Mouse (Mus musculus): ENCODE results near the gene Nsfl1c.
"Not testable (repeated sequence)": the region's sequence is repeated elsewhere in the genome, so short reads cannot be mapped to it uniquely, and the experiment has no call there.

Gene Nsfl1c

GRCm38 (mm10) chr2:151494035-151494803, at the start of gene Nsfl1c:
Gene Nsfl1c (plus strand): TSS chr2:151494182.
- peak; percentile 96 for DNase-seq (ENCODE audit: low spot score)

DNA sequence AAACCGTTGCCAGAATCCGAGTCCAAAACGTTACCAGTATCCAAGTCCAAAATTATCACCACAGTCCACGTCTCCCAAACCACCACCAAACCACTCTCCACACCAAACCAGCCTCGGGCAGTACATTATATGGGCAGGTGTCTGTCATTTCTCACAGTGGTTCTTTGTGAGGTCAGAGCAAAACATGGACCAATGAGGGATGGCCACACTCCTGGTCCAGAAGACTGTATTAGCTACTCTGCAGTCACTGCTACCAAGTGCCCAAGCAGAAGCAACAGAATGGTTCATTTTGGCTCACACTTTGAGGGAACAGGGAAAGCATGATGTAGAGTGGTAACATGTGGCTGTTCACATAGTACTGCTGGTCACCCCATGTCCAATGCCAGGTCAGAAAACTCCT, 17.9 kb upstream of the Nsfl1c start, which contains the start of gene 4921509C19Rik:
Gene 4921509C19Rik (minus strand): TSS at position 101 of the 400 bp plus-strand sequence.
- DNase-seq (ENCODE audit: low spot score): not testable (repeated sequence)

- no peak for DNase-seq (ENCODE audit: low spot score)
These were observed 7.5 kb upstream of the Nsfl1c start for GRCm38 (mm10) chr2:151486496-151486895.

GRCm38 (mm10) chr2:151498358-151498757, 4.4 kb downstream of the Nsfl1c start:
- no peak for DNase-seq (ENCODE audit: low spot score)

GRCm38 (mm10) chr2:151500442-151501007, 6.5 kb downstream of the Nsfl1c start:
- no peak for DNase-seq (ENCODE audit: low spot score)

DNA sequence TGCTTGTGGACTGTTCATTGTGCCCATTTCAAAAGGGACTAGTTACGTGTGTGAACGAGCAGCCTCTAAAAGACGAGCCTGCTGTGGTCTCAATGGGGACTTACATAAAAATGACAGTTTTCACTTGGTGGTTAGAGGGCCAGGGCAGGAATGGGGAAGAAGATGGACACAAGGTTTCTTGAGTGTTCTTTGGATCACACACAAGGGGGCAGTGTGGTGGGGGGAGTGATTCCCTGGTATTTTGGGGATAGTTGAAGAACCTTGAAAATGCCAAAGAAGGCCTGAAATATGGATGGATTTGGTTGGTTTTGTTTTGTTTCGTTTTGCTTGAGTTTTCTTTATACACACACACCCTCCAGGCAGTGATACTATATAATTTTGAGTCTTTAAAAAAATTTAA, 10.2 kb downstream of the Nsfl1c start:
- no peak for DNase-seq (ENCODE audit: low spot score)

GRCm38 (mm10) chr2:151512199-151512598, 18.2 kb downstream of the Nsfl1c start:
- DNase-seq (ENCODE audit: low spot score): peak; percentile 62

GRCm38 (mm10) chr2:151513525-151514285, 19.7 kb downstream of the Nsfl1c start:
- no peak for DNase-seq (ENCODE audit: low spot score)

GRCm38 (mm10) chr2:151519000-151519399, 25.0 kb downstream of the Nsfl1c start:
- no peak for DNase-seq (ENCODE audit: low spot score)

DNA sequence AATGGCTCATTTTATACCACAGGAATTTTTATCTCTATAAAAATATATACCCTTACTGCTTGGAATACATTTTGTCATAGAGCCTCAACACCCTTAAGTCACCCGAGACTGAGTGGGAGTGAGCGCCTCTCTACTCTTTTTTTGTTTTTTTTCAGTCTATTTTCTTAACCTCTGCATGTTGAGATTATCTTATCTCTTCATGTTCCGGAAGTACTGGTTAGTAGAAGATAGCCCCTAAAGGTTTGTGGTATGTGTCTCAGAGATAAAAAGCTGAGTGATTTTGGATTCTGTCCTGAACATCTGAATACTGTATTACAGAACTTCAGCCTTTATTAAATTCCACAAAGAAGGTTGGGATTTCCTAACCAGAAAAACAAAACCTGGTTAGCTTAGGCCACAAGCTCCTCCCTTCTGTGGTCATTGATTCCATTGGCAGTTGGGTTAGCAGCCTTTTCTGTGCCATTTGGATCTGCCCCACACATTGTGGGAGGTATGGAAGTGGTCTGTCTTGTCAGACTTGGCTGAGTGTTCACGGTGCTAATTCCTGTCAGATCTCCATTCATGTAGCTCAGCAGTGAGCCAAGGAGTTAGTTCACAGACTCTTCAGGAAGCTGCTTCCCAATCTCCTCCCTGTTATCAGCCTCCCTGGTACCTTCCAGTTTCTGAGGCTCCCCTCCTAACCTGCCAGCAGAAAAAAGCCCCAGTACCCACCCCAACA, 30.5 kb downstream of the Nsfl1c start:
- no peak for DNase-seq (ENCODE audit: low spot score)

- DNase-seq (ENCODE audit: low spot score): no peak
These were observed 31.5 kb downstream of the Nsfl1c start for GRCm38 (mm10) chr2:151525520-151525919.

GRCm38 (mm10) chr2:151528066-151528465, 34.1 kb downstream of the Nsfl1c start:
- no peak for DNase-seq (ENCODE audit: low spot score)

GRCm38 (mm10) chr2:151529169-151529568, 35.2 kb downstream of the Nsfl1c start:
- no peak for DNase-seq (ENCODE audit: low spot score)

DNA sequence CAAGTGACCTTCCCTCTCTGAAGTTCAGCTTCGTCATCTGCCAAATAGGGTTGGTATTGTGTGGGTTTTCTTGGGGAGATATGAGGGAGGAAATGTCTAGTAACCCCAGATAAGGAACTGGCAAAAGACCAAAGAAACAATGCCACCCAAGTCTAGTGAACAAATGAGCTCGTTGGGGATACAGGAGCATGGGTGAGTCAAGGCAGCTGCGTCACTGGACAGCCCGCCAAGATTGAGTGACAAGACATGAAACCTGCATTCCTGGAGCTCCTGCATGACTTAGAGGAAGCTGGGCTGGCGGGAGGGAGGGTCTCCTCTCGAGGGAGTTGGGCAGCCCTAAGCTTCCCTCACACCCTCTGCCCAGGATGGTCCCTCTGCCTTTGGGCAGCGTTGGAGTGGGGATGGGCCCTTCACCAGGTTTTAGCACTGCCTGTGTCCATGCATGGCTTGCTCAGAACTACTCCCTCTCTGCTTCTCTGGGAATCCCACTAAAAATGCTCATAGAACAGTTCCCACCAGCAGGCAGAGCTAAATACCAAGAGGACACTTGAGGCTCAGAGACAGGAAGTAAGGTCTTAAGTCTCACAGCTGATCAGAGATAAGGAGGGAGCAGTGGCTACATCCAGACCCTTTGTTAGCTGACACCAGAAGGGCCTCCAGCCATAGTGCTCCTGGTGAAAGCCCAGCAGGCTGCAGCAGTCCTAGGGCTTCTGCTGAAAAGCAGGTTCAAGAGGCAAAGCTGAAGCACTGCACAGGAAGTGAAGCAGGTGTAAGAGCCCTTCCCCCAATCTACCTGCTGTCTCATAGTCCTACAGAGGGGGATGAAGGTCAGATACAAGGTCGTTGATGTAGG, 36.6 kb downstream of the Nsfl1c start:
- DNase-seq (ENCODE audit: low spot score): peak; percentile 16

GRCm38 (mm10) chr2:151533632-151534031, 39.6 kb downstream of the Nsfl1c start:
- no peak for DNase-seq (ENCODE audit: low spot score)

GRCm38 (mm10) chr2:151535961-151536617, 42.1 kb downstream of the Nsfl1c start:
- DNase-seq (ENCODE audit: low spot score): no peak

DNA sequence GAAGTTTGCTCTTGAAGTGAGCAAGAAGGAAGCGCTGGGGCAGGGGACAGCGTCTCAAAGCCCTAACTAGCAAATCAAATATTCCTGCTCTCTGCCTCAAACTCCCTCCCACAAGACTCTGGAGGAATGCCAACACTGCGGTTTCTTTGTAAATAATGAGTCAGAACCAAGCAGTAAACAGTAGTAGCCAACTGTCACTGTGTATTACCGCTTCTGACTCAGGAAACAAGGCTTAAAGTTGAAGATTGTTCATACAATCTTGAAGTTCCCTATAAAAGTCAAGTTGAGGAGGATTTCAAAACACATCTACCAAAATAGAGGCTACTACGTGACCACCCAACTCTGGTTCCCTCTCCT, 42.6 kb downstream of the Nsfl1c start:
- peak; percentile 86 for DNase-seq (ENCODE audit: low spot score)

- no peak for DNase-seq (ENCODE audit: low spot score)
These were observed 44.7 kb downstream of the Nsfl1c start for GRCm38 (mm10) chr2:151538646-151539045.

GRCm38 (mm10) chr2:151542323-151543062, 48.5 kb downstream of the Nsfl1c start, which contains the start of gene Fkbp1a:
Gene Fkbp1a (plus strand): TSS chr2:151542483.
- DNase-seq (ENCODE audit: low spot score): peak; percentile 98
